Mouse (Mus musculus) heart, adult 2 months (tissue): ENCODE data around the gene Arxes2. TPM values are rescaled to one million over a fixed set of nuclear protein-coding genes. Genes with fewer than 3 reads are reported as not detected.

Experiments
- DNase-seq, 2 experiments: peaks; one replicate each; pipeline ENCODE4 v3.0.0; 2021
- H3K27ac ChIP-seq: fragments of 200-600 bp; 2 replicates; pipeline ENCODE4 v1.8.1; 2022
- H3K27me3 ChIP-seq: fragments of 200-500 bp; 2 replicates; pipeline ENCODE4 v1.6.1; 2012; ENCODE audit warnings: mild to moderate bottlenecking, low read length, inconsistent platforms, mixed read lengths; ENCODE audit not compliant: control insufficient read depth, insufficient read depth
- H3K36me3 ChIP-seq: fragments of 200-500 bp; 2 replicates; pipeline ENCODE4 v1.6.1; 2012; ENCODE audit warnings: low read length, inconsistent platforms; ENCODE audit not compliant: control insufficient read depth, insufficient read depth
- H3K4me1 ChIP-seq: fragments of 200-500 bp; 2 replicates; pipeline ENCODE4 v1.6.1; 2011; ENCODE audit warnings: low read length; ENCODE audit not compliant: control insufficient read depth, insufficient read depth
- H3K4me3 ChIP-seq: fragments of 200-600 bp; 2 replicates; pipeline ENCODE4 v1.8.1; 2022
- H3K79me2 ChIP-seq: fragments of 200-500 bp; replicated peaks from 2 replicates; pipeline ENCODE4 v1.6.1; 2012; ENCODE audit warnings: mild to moderate bottlenecking, inconsistent platforms, low read length, moderate library complexity, mixed read lengths; ENCODE audit not compliant: control insufficient read depth, insufficient read depth
- H3K9ac ChIP-seq: fragments of 200-500 bp; 2 replicates; pipeline ENCODE4 v1.6.1; 2012; ENCODE audit warnings: low read depth, mild to moderate bottlenecking, control low read depth, inconsistent platforms, low read length, mixed read lengths
- CTCF ChIP-seq: fragments of 200-600 bp; IDR thresholded peaks from 2 replicates; pipeline ENCODE4 v1.8.1; 2022; ENCODE audit warnings: antibody characterized with exemption, mild to moderate bottlenecking, moderate library complexity
- EP300 ChIP-seq: fragments of 200-500 bp; IDR thresholded peaks from 2 replicates; pipeline ENCODE4 v1.6.1; 2011; ENCODE audit warnings: low read depth, low read length, control low read depth; ENCODE audit not compliant: insufficient read depth
- POLR2A ChIP-seq: fragments of 200-500 bp; IDR thresholded peaks from 2 replicates; pipeline ENCODE4 v1.6.1; 2011; ENCODE audit warnings: mild to moderate bottlenecking, low read depth, low read length, control low read depth; ENCODE audit not compliant: insufficient read depth
- WGBS: fragments of 180-500 bp; shearing (Covaris S2); methylation state at CpG from one replicate; pipeline ENCODE4 v1.1.7; 2018; 5-methylcytosine and 5-hydroxymethylcytosine counted together
- intact Hi-C: fragments of 180-260 bp; cut with DNase I; formaldehyde crosslinking; loops from one replicate; pipeline ENCODE4 v1.15.1; 2025
- polyA plus RNA-seq: library from polyadenylated mRNA; depleted of rRNA; stranded (reverse); fragments of >200 nt; gene quantifications from 2 replicates; pipeline ENCODE4 v1.2.3, GENCODE M21; 2012
- total RNA-seq, 2 experiments: library from RNA; stranded (reverse); gene quantifications; 2 replicates each; pipeline ENCODE4 v1.2.3; 2021

Arxes2 gene
- total and polyA plus RNA-seq, 3 experiments, result 1.4 to 3.2 (median 1.6) TPM

DNA sequence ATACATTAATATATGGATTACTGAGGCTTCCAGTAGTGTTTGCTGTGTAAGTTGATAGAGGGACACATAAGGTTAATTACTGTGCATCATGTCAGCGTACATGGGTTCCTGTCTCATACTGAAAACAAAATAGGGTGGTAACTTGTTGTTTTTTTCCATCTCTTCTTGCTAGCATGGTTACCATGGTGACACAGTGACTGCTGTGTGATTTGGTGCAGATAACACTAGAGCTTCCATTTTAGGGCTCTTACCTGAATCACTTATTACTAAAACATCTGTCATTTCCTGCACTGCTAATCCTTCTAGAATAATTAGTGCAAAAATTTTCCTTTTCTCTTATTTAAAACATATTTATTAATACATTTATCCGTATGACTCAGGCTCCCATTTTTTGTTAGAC is 31.3 kb upstream of the Arxes2 start:
- WGBS, result 67% methylated on average over 2 of the region's 2 CpGs

DNA sequence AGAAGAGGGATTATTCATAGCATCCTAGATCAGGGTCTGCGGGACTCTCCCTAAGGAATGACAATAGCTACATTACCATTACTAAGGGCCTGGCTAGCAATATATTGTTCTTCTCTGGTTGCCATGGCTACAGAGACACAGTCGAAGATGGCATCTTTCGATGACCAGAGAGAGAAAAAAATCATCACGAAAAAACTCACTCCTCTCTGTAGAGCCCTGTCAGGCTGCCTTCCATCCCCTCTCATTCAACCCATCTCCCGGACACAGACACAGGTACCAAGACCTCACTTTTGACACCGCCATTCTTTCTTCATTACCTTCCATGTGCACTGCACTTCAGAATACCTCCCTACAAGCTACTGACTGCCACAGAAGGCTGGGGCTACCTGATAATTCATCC is 30.5 kb upstream of the Arxes2 start:
- Histone ChIP-seq H3K27ac (no peak overlapping the region), H3K4me3 (no peak overlapping the region), H3K36me3 (no peaks in the 10 kb centered on the region), H3K27me3 (no peaks in the 10 kb centered on the region), H3K4me1 (no peaks in the 10 kb centered on the region; the same call in 1 of the 2 replicates), H3K9ac (no peak overlapping the region), H3K79me2 (no peaks in the 10 kb centered on the region)
- no peak for TF ChIP-seq POLR2A
- no peak for TF ChIP-seq CTCF
- TF ChIP-seq EP300, result no peak
- intact Hi-C loops, result loop anchor here (1.0 kb wide), 1 partner anchor 158 kb away; no protein-coding TSS in a partner anchor
- 68% methylated on average over 6 of the region's 6 CpGs for WGBS
- no peak for DNase-seq

More for the DNA sequence above, 31.3 kb upstream of the Arxes2 start:
- no peak for DNase-seq
- H3K9ac ChIP-seq, result no peak overlapping the region
- intact Hi-C loops, result no loop called here
- no peaks in the 10 kb centered on the region for H3K27me3 ChIP-seq
- no peak overlapping the region for H3K4me3 ChIP-seq
- H3K79me2 ChIP-seq, result no peaks in the 10 kb centered on the region
- H3K27ac ChIP-seq, result no peak overlapping the region
- TF ChIP-seq CTCF, result no peak
- no peak for TF ChIP-seq EP300
- no peak for TF ChIP-seq POLR2A
- no peaks in the 10 kb centered on the region; the same call in 1 of the 2 replicates for H3K4me1 ChIP-seq
- H3K36me3 ChIP-seq, result no peaks in the 10 kb centered on the region

DNA sequence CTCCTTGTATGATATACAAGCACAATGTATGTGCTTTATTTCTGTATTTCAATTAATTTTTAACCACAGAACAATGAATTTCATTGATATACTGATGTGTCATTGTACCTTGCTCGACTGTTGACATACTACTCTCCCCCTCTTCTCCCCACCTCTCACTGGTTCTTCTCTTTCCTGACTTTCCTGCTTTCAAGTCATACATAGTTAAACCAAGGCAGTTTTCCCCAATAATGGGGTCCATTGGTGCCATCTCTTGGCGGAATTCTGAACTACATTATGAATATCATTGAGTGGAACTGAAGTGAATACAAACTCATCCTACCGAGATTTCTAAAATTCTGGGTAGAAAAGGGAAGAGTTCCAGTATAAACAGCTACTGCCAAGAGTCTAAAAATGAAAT is 30.0 kb upstream of the Arxes2 start:
- 11% methylated on average over 3 of the region's 3 CpGs for WGBS
- H3K79me2 ChIP-seq, result no peaks in the 10 kb centered on the region
- H3K27ac ChIP-seq, result no peak overlapping the region
- intact Hi-C loops, result loop anchor here (1.0 kb wide), 1 partner anchor 158 kb away; no protein-coding TSS in a partner anchor
- H3K36me3 ChIP-seq, result no peaks in the 10 kb centered on the region
- H3K4me3 ChIP-seq, result no peak overlapping the region
- H3K9ac ChIP-seq, result no peak overlapping the region
- TF ChIP-seq EP300 (no peak), CTCF (peak; percentile 68), POLR2A (no peak)
- no peaks in the 10 kb centered on the region for H3K27me3 ChIP-seq
- no peak for DNase-seq
- H3K4me1 ChIP-seq, result no peaks in the 10 kb centered on the region; the same call in 1 of the 2 replicates

GRCm38 (mm10) chrX:135973597-135974423 is 19.8 kb upstream of the Arxes2 start:
- no peaks in the 10 kb centered on the region for H3K79me2 ChIP-seq
- H3K9ac ChIP-seq, result no peak overlapping the region
- 78% methylated on average over 10 of the region's 10 CpGs for WGBS

GRCm38 (mm10) chrX:135974424-135975225 is 19.0 kb upstream of the Arxes2 start:
- intact Hi-C loops, result no loop called here
- DNase-seq, result no peak
- Histone ChIP-seq H3K27ac (no peak overlapping the region), H3K36me3 (no peaks in the 10 kb centered on the region), H3K4me3 (no peak overlapping the region; the same call in 1 of the 2 replicates), H3K79me2 (no peaks in the 10 kb centered on the region), H3K4me1 (no peaks in the 10 kb centered on the region), H3K9ac (no peak overlapping the region), H3K27me3 (no peaks in the 10 kb centered on the region)
- TF ChIP-seq EP300 (no peak), POLR2A (no peak), CTCF (no peak)
- WGBS, result 49% methylated on average over 20 of the region's 20 CpGs

More at GRCm38 (mm10) chrX:135973597-135974423, 19.8 kb upstream of the Arxes2 start:
- intact Hi-C loops, result no loop called here
- Histone ChIP-seq H3K36me3 (no peaks in the 10 kb centered on the region), H3K27me3 (no peaks in the 10 kb centered on the region), H3K4me3 (no peak overlapping the region), H3K4me1 (no peaks in the 10 kb centered on the region), H3K27ac (no peak overlapping the region)
- no peak for DNase-seq
- no peak for TF ChIP-seq CTCF
- TF ChIP-seq POLR2A, result no peak
- no peak for TF ChIP-seq EP300
